Mouse (Mus musculus) brown adipose tissue, adult 24 weeks (tissue): ENCODE measurements at regions not wholly inside any gene's neighbourhood (a gene's known extent, or its start where the extent isn't known, plus 50 kb on each side); places are given as distances from the start of the nearest gene placed in this dataset.

Experiments used
- H3K27ac ChIP-seq: fragments of 200-500 bp; replicated peaks from 2 replicates; pipeline ENCODE4 v1.5.1; 2012; ENCODE audit warnings: low read depth, mild to moderate bottlenecking, low read length
- H3K4me1 ChIP-seq: fragments of 200-500 bp; 2 replicates; pipeline ENCODE4 v1.6.1; 2012; ENCODE audit warnings: low read length, mixed read lengths; ENCODE audit not compliant: control insufficient read depth, insufficient read depth, insufficient read length
- H3K4me3 ChIP-seq: fragments of 200-500 bp; 2 replicates; pipeline ENCODE4 v1.5.1; 2012; ENCODE audit warnings: low read depth, mild to moderate bottlenecking, low read length, moderate library complexity; ENCODE audit not compliant: insufficient read depth

DNA sequence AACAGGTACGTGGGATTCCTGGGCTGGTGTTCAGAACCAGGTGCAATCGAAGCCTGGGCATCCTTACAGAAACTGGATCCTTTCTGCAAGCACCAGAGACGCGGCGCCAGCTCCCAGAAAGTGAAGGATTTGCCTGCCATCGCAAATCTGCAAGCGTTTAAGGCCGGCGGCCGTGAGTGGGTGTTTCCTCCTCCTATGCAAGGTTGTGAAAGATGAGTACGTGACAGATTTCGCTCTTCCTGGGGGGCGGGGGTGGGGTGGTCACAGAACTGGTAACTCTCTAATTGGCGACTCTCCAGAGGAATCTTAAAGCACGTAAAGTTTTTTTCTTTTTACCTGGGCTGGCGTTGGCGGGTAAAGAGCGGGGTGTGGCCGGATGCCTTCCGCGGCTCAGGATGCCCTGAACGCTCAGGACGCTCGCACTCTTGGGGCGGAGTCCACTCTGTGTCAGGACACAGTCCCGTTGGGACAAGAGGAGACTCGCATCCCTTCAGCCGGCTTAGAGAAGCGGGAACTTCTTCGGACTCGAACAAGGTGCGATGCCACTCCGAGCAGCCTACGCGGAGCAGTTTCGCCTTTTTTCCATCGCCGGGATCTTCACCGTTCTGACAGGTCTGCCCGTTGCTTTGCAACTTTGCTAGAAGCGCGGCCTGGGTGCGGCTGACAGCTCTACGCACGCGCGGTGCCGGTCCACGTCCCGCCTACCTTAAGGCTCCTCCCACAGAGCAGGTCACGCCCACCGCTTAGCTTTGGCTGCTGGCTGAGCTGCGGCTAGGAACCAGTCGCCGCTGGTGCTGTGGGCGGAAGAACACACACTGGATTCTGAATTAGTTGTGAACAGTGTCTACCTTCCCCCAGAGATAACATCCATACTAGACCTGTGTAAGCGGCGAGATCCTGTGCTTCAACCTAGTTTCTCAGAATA is 141.4 kb upstream of the Ccdc54 start:
- Histone ChIP-seq H3K4me1 (no peaks in the 10 kb centered on the region; the same call in 1 of the 2 replicates), H3K4me3 (peak overlapping the region; percentile 82), H3K27ac (peak overlapping the region; percentile 60; the same call in 1 of the 2 replicates)

- H3K27ac ChIP-seq = no peak overlapping the region
- no peaks in the 10 kb centered on the region for H3K4me1 ChIP-seq
- H3K4me3 ChIP-seq = no peak overlapping the region
These were observed 138.4 kb upstream of the Ccdc54 start for GRCm38 (mm10) chr16:50729341-50729740.

- Histone ChIP-seq H3K27ac (no peak overlapping the region), H3K4me3 (no peak overlapping the region), H3K4me1 (no peaks in the 10 kb centered on the region)
These were observed 132.2 kb upstream of the Ccdc54 start for GRCm38 (mm10) chr16:50723144-50723543.

DNA sequence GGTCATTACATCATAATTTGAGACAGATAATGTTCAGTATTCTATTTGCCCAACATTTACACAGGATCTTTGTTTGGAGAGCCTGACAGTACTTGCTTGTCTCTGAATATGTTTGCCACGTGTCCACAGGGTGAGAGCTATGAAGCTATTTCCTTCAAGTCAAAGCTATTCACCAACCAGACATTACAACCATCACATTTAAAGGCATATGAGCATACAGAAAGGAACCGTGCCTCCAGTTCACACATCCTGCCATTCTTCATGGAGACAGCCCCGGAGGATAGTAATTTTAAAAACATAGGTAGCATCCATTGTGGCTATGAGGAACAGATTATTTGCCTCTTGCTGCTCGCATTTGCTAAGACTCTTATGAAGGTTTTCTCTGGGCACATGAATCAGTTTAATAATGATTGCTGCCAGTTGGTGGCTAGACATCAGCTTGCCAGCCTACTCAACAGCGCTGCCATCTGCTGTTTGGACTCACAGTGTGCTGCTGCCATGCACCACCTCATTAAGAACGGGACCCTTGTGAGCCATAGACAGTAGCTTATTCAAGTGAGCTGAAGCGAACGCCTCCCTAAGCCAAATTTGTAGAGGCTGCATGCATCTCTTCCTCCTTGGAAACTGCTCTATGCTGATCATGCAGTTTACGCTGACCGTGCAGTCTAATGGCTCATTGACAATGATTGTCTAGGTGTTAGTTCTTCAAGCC is 126.5 kb upstream of the Ccdc54 start:
- no peak overlapping the region for H3K4me3 ChIP-seq
- no peak overlapping the region for H3K27ac ChIP-seq
- no peaks in the 10 kb centered on the region for H3K4me1 ChIP-seq

DNA sequence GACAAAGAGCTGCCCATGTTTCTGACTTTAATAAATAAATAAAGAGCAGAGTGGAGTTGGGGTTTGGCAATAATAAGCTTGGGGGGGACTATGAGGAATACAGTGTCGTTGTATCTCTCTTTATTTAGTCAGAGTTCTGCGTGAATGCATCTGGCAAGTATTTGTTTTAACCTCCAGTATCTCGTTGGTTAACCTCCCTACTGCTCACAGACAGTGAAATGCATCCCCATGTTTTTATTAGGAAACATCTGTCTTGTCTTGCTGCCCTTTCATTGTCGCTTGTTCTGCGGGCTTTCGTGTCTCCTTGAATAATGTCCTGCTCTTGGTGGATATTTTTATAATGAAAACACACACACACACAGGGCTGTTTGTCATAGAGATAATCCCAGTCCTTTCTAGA is 118.8 kb upstream of the Ccdc54 start:
- Histone ChIP-seq H3K27ac (no peak overlapping the region), H3K4me3 (no peak overlapping the region), H3K4me1 (no peaks in the 10 kb centered on the region)

- Histone ChIP-seq H3K4me1 (no peaks in the 10 kb centered on the region), H3K4me3 (no peak overlapping the region), H3K27ac (no peak overlapping the region)
These were observed 117.0 kb upstream of the Ccdc54 start for GRCm38 (mm10) chr16:50707906-50708305.

DNA sequence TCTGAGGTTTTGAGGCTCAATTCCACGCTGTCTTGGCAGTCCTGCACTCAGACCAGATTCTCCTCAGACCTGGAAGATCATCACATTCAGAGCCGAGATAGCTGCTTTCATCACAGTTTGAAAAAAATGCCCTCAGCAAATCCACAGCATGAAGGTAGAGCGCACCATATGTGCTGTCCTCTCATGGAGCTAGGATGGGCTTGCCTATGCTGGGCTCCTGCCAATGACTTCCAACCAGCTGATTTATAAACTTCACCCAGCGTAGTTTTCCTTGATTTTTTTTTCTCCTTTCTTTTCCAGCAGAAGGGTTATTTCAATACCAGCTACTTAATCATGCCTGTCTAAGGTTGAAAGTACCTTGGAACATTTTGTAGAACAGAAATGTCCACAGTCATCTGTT is 115.0 kb upstream of the Ccdc54 start:
- Histone ChIP-seq H3K27ac (no peak overlapping the region), H3K4me3 (no peak overlapping the region), H3K4me1 (no peaks in the 10 kb centered on the region)

- H3K27ac ChIP-seq = no peak overlapping the region
These were observed 110.0 kb upstream of the Ccdc54 start for GRCm38 (mm10) chr16:50700811-50701517.

GRCm38 (mm10) chr16:50700123-50700522 is 109.2 kb upstream of the Ccdc54 start:
- Histone ChIP-seq H3K4me3 (no peak overlapping the region), H3K27ac (no peak overlapping the region), H3K4me1 (no peaks in the 10 kb centered on the region)

More at GRCm38 (mm10) chr16:50700811-50701517, 110.0 kb upstream of the Ccdc54 start:
- H3K4me1 ChIP-seq = no peaks in the 10 kb centered on the region
- no peak overlapping the region for H3K4me3 ChIP-seq

GRCm38 (mm10) chr16:50697722-50698121 is 106.8 kb upstream of the Ccdc54 start:
- Histone ChIP-seq H3K4me1 (no peaks in the 10 kb centered on the region), H3K27ac (no peak overlapping the region), H3K4me3 (no peak overlapping the region)

DNA sequence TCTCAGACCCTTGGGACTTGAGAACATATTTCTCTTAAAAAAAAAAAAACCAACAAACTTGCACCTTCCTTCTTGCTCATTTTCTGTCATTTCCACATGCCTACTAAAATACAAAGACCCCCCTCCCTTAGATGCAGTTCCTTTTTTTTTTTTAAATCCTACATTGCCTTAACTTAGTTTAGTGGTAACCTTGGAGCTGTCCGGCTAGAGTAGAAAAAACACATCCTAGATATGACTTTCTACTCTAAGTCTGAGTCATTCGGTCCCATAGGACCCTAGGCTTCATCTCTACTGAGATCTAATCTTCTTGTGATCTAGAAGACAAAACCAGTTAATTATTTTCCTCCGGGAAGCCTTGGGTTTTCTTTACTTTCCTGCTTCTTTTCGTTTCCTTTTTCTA is 105.1 kb upstream of the Ccdc54 start:
- Histone ChIP-seq H3K27ac (no peak overlapping the region), H3K4me3 (no peak overlapping the region), H3K4me1 (no peaks in the 10 kb centered on the region)

- H3K4me1 ChIP-seq = no peaks in the 10 kb centered on the region
- H3K27ac ChIP-seq = no peak overlapping the region
- H3K4me3 ChIP-seq = no peak overlapping the region
These were observed 103.1 kb upstream of the Ccdc54 start for GRCm38 (mm10) chr16:50694045-50694444.

DNA sequence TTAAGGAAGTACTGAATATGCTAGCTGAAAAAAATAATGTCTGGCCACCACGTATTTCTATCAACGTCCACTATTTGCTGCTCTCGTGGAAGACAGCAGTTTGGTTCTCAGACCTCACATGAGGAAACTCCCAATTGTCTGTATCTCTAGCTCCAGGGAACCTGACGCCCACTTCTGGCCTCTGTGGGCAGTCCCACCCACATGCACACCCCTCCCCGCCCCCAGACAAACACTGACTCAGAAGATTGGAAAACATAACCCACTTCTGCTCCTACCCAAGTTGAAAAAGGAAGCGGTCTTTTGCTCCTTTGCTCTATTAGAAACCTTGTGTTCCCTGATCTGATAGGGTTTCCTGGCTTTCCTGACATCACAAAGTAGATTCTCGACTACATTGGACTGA is 99.9 kb upstream of the Ccdc54 start:
- H3K4me1 ChIP-seq = no peaks in the 10 kb centered on the region
- H3K4me3 ChIP-seq = no peak overlapping the region
- no peak overlapping the region for H3K27ac ChIP-seq

DNA sequence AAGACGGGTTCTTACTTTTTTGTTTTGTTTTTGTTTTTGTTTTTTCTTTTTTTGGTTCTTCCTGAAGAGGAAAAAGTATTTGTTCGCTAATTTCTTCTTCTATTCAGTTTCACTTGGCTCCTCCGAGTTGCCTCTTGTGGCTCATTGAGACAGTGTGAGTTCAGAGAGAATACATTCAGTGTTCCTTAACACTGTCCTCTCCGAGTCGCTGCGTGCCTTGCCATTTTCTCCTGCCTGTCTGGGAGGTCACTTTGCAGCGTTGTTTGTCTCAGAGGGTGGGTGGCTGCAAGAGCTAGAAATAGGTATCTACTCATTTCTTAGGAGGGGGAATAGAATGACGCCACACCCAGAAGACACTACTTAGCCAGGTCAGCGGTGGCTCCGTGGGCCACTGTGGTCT is 98.6 kb upstream of the Ccdc54 start:
- Histone ChIP-seq H3K27ac (no peak overlapping the region), H3K4me3 (peak overlapping the region; percentile 49), H3K4me1 (no peaks in the 10 kb centered on the region)

DNA sequence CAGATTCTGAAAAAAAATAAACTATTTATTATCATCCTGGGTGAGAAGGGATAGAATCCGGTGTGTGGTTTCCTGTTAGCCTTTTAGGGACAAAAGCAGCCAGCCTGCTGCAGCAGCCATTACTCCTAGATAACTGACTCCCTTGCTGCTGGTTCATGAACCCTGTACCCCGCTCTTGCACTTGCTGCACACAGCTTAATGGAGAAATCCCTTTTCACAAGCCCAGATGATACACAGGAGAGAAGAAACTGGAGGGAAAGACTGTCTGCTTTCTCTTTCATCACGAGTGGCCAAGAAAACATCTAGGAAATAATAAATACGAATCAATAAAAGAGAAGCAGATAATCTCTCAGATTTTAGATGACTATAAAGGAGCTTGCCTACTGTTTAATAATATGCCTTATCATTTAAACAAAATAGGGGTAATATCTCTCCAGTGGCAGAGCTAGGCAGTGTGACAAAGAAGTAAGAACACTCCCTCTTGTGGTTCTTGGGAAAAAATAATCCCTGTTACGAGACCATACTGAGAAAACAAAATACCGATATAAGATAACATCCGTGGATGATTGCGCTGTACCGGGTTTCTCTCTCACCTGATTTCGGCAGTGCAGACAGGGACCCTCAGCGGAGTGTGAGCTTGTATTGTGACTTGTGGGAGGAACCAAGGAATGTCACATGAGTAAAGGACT is 98.0 kb upstream of the Ccdc54 start:
- Histone ChIP-seq H3K4me3 (peak overlapping the region; percentile 49), H3K4me1 (no peaks in the 10 kb centered on the region), H3K27ac (no peak overlapping the region)
